Mouse (Mus musculus) urinary bladder, postnatal 25 days (tissue): Measurements from ENCODE around the gene Ackr2.

Source experiments
- DNase-seq: peaks from one replicate; pipeline ENCODE4 v3.0.0; 2022; ENCODE audit warnings: low spot score

Gene Ackr2

GRCm38 (mm10) chr9:121919027-121919501 lies 20.9 kb downstream of the Ackr2 start:
- DNase-seq, result no peak

- DNase-seq, result no peak
Observed at GRCm38 (mm10) chr9:121923443-121923842, 25.3 kb downstream of the Ackr2 start.

- no peak for DNase-seq
Observed at GRCm38 (mm10) chr9:121923906-121924305, 25.8 kb downstream of the Ackr2 start.

- no peak for DNase-seq
Observed at GRCm38 (mm10) chr9:121924901-121925560, 26.9 kb downstream of the Ackr2 start.

GRCm38 (mm10) chr9:121925959-121926358 lies 27.8 kb downstream of the Ackr2 start:
- no peak for DNase-seq

- DNase-seq, result no peak
Observed at GRCm38 (mm10) chr9:121926634-121927405, 28.7 kb downstream of the Ackr2 start.

GRCm38 (mm10) chr9:121927721-121928120 lies 29.6 kb downstream of the Ackr2 start:
- DNase-seq, result no peak

- peak; percentile 47 for DNase-seq
Observed at GRCm38 (mm10) chr9:121928498-121928897, 30.3 kb downstream of the Ackr2 start.

- DNase-seq, result no peak
Observed at GRCm38 (mm10) chr9:121934856-121935255, 36.7 kb downstream of the Ackr2 start.

GRCm38 (mm10) chr9:121936952-121937351 lies 38.8 kb downstream of the Ackr2 start:
- no peak for DNase-seq

- no peak for DNase-seq
Observed at GRCm38 (mm10) chr9:121937451-121937864, 39.3 kb downstream of the Ackr2 start.

GRCm38 (mm10) chr9:121937944-121938355 lies 39.8 kb downstream of the Ackr2 start:
- no peak for DNase-seq

- no peak for DNase-seq
Observed at GRCm38 (mm10) chr9:121943005-121943404, 44.9 kb downstream of the Ackr2 start.

GRCm38 (mm10) chr9:121943628-121944027 lies 45.5 kb downstream of the Ackr2 start:
- no peak for DNase-seq

- peak; percentile 53 for DNase-seq
Observed at GRCm38 (mm10) chr9:121947784-121948183, 49.6 kb downstream of the Ackr2 start.

GRCm38 (mm10) chr9:121948431-121948830 lies 50.3 kb downstream of the Ackr2 start:
- DNase-seq, result no peak

- DNase-seq, result peak; percentile 62
Observed at GRCm38 (mm10) chr9:121950418-121951113, 52.4 kb downstream of the Ackr2 start, which contains the start of gene Fam198a. Fam198a (plus strand) TSS chr9:121950988.

- DNase-seq, result no peak
Observed at GRCm38 (mm10) chr9:121951114-121951423, 52.9 kb downstream of the Ackr2 start.

- DNase-seq, result no peak
Observed at GRCm38 (mm10) chr9:121952596-121952995, 54.4 kb downstream of the Ackr2 start.

- no peak for DNase-seq
Observed at GRCm38 (mm10) chr9:121959966-121960635, 61.9 kb downstream of the Ackr2 start.
